Mouse (Mus musculus) spleen, adult 12 weeks (tissue): ENCODE results near the gene Tdrkh.

Source experiments
- DNase-seq: peaks from one replicate; pipeline ENCODE4 v3.0.0; 2022; ENCODE audit warnings: low spot score

Tdrkh gene

GRCm38 (mm10) chr3:94413031-94413679 is at the start of gene Tdrkh:
Gene Tdrkh (plus strand): TSS chr3:94413273.
- DNase-seq = peak; percentile 80

DNA sequence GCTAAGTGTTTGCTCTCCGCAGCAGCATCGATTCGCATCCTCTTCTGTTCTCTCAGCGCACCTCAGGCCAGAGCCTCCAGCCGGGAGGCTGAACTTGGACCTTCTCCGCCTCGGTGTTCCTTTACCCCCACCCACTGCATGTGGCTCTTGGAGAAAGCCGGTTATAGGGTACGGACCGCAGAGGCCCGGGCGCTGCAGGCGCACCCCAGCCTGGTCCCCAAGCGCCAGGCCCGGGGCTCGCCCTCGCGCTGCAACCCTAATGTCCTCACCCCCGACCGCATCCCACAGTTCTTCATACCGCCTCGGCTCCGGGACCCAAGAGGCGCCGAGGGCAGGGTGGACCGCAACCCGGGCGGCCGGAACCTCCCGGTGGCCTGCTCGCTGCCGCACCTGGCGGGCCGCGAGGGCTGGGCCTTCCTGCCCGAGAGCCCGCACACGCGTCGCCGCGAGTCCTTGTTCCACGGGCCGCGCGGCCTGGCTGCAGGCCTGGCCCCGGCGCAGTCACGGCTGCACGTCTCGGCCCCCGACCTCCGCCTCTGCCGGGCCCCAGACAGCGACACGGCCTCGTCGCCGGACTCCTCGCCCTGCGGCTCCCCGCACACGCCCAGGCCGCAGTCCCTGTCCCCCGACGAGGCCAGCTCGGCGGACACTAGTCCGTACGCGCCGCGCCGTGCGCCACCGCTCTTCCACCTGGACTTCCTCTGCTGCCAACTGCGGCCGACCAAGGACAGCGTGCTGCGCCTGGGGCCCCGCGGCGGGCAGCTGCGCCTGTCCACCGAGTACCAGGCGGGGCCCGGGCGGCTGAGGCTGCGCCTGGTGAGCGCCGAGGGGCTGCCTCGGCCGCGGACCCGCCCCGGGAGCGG is 49.6 kb upstream of the Tdrkh start:
- DNase-seq = no peak

DNA sequence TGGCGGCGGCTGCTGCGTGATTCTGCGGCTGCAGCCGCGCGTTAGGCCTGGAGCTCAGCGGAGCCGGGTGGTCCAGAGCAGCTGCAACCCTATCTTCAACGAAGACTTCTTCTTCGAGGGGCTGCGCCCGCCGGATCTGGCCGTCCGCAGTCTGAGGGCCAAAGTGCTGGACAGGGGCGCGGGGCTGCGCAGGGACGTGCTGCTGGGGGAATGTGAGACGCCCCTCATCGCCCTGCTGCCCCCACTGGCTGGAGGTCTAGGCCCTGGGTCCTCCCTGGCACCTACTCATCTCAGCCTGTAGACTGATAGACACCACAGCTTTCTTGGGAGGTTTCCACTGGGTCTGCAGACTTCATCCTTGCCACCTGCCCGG is 48.9 kb upstream of the Tdrkh start:
- DNase-seq = no peak

- DNase-seq = peak; percentile 39
These were observed 46.3 kb upstream of the Tdrkh start for GRCm38 (mm10) chr3:94366761-94367160.

- no peak for DNase-seq
These were observed 45.6 kb upstream of the Tdrkh start for GRCm38 (mm10) chr3:94367511-94367910.

DNA sequence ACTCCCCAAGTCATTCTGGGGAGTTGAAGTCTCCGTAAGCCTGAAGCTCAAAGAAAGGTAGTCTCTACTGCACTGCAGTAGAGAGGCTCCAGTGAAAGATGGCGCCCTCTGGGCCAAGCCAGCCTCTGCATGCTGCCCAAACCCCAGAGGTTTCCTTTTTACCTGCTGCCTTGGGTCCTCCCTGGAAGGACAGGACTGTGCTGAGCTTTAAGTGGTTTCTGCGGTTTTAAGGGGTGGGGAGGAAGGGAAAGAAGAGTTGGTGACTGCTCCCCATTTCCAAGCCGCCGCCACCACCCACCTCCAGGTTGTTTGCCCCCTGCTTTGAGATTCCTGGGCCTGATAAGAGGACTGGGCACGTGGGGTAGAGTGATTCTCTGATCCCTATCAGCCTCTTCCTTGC is 44.4 kb upstream of the Tdrkh start:
- DNase-seq = no peak

GRCm38 (mm10) chr3:94369709-94370108 is 43.4 kb upstream of the Tdrkh start:
- DNase-seq = no peak

DNA sequence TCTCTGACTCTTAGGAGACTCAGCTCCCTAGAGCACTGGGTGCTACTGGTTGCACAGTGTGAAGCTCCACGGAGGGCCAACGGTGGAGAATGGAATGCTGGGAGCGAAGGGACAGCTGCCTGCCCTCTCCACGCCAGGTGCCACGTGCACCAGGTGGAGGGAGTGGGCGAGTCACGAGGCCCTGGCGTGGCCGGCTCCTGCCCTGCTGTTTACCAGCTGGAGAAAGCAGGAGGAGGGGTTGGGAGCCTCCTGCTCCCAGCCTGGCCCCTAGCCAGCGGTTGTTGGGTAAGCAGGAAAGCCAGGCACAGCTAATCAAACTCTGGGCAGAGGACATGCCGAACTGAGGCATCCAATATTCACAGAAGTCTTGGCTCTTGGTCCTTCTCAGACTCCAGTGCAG is 41.4 kb upstream of the Tdrkh start:
- no peak for DNase-seq

DNA sequence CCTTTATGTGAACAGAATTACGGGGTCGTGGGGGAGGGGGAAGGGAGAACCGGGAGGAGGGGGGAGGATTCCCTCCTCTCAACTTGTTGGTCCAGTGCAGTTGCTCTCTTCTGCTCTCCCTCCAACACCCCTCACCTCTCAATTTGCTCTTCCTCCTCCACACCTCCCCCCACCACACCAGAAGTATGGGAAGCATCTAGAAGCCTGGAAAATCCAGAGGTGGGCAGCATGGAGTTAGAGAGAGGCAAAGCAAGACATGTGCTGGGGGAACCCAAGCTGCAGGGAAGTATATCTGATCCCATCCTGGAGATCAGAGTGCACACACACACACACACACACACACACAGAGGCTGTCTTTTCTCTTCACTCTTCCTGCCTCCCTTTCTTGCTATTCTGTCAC is 41.0 kb upstream of the Tdrkh start:
- DNase-seq = no peak

DNA sequence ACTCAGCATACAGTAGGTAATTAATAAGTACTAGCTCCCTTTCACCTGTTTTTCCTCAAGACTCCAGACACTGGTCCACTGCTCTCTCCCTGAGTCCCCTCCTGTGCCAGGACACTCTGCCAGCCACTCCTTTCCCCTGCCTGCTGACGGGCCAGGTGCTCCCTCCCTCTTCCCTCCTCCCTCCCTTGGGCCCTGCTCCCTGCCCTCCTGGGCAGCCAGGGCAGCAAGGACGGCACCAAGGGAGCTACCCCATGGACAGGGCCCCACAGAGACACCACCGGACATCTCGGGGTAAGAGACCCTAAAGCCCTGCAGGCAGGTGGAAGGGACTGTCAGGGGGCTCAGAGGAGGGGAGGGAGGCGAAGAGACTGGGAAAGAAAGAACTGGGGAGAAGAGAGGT is 40.4 kb upstream of the Tdrkh start, which contains the start of gene Rorc:
Gene Rorc, plus strand, starts transcription at position 154 of the 400 bp plus-strand sequence.
- DNase-seq = no peak

GRCm38 (mm10) chr3:94373090-94373489 is 40.0 kb upstream of the Tdrkh start:
- no peak for DNase-seq

DNA sequence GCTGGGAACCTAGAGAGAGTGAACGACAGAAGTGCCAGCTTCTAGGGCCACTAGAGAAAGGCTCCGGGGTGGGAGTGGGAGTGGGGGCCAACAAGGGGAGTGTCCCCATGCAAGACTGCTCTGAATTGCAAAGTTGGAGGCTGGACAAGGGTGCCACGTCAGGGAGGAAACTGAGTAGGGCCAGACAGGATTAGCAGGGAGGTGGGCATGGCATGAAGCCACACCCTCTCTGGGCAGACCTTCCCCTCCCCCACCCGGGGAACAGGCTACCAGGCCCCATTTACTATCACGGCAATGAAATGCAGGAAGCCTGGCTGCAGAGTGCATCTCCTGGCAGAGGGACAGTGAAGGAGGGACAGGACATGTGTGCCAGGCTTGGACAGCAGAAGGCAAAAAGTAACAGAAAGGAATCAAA is 39.5 kb upstream of the Tdrkh start:
- no peak for DNase-seq

DNA sequence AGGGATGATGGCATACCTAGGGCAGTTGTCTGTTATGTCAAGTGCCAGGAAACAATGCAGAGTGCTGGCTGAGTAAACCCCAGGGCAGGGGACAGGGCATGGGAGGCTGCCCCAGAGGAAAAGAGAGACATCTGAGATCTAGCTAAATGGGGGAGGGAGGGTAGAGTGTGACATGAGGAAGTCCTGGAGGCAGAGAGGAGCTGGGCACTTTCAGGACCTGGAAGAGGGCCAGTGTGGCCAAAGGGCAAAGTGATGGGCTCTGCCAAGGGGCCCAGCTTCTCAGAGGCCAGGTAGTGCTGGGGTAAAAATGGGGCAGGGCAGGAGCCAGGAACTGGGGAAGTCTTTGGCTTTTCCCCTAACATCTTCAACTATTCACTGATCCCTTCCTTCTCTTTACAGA is 38.4 kb upstream of the Tdrkh start:
- DNase-seq = no peak

GRCm38 (mm10) chr3:94375146-94375545 is 37.9 kb upstream of the Tdrkh start:
- DNase-seq = no peak

- no peak for DNase-seq
These were observed 37.2 kb upstream of the Tdrkh start for GRCm38 (mm10) chr3:94375861-94376260.

DNA sequence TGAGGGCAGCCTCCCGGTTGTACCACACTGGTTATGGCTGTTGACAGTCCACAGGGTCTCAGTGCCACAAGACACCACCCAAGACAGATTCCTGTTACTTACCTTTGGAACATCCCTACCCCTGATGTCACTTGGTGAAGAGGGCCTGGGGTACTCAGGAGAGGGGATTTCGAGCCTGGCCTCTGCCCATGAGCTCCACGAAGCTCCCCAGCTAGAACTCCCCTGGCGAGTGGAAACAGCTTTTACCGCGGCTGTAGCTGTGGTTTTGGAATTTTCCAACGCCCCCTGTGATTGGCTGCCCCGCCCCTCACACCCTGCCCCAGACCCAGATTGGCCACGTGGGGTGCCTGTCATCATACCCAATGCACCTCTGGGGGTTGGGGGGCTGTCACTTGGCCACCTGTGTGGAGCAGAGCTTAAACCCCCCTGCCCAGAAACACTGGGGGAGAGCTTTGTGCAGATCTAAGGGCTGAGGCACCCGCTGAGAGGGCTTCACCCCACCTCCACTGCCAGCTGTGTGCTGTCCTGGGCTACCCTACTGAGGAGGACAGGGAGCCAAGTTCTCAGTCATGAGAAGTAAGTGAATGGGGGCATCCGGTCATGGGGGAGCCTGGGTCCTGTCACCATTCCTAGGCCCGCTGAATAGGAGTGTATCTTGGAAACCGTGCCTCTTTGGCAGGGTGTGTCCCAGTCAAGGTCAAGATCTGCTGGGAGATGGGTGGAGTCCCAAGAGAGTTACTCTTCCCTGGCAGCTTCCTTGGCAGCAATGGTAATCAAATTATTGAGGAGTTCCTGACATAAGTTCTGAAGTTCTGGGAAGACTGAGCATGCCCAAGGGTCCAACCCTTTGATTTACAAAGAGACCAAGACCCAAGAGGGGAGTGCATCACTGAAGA is 35.8 kb upstream of the Tdrkh start:
- DNase-seq = no peak

- DNase-seq = no peak
These were observed 33.1 kb upstream of the Tdrkh start for GRCm38 (mm10) chr3:94379831-94380510.

GRCm38 (mm10) chr3:94382308-94382707 is 30.8 kb upstream of the Tdrkh start:
- no peak for DNase-seq

- DNase-seq = no peak
These were observed 29.6 kb upstream of the Tdrkh start for GRCm38 (mm10) chr3:94383476-94383875.

DNA sequence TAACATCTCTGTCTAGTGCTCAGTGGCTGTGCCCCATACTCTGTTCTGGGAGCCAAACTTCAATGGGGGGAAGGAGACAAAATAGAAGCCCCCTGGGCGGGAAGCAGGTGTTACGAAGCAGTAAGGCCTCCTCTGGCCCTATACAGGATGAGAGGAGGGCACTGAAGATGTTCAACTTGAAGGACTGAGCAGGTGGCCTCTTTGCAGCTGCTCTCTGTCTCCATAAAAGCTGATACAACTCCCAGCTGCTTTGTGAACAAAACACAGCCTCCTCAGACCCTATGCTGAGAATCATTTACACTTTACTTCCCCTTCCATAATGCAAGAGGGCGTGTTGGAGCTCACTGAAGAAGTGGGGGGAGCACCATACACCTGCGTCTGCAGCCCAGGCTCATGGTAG is 26.4 kb upstream of the Tdrkh start:
- no peak for DNase-seq

- DNase-seq = no peak
These were observed 25.7 kb upstream of the Tdrkh start for GRCm38 (mm10) chr3:94387391-94387790.

GRCm38 (mm10) chr3:94388047-94388446 is 25.0 kb upstream of the Tdrkh start:
- DNase-seq = no peak
